Mouse (Mus musculus) ES-Bruce4 (cell line): ENCODE measurements at regions not wholly inside any gene's neighbourhood (a gene's known extent, or its start where the extent isn't known, plus 50 kb on each side); places are given as distances from the start of the nearest gene placed in this dataset.

Experiments used
- H3K27ac ChIP-seq: 2 replicates; pipeline ENCODE4 v1.5.1; 2012; ENCODE audit warnings: low read length, inconsistent platforms; ENCODE audit not compliant: insufficient read depth
- H3K27me3 ChIP-seq: 2 replicates; pipeline ENCODE4 v1.6.1; 2012; ENCODE audit warnings: mild to moderate bottlenecking, low read length, inconsistent platforms; ENCODE audit not compliant: control insufficient read depth, poor library complexity, insufficient read depth, severe bottlenecking
- H3K36me3 ChIP-seq: 2 replicates; pipeline ENCODE4 v1.6.1; 2012; ENCODE audit warnings: inconsistent platforms, mild to moderate bottlenecking, low read length, moderate library complexity; ENCODE audit not compliant: control insufficient read depth, poor library complexity, insufficient read depth, severe bottlenecking
- H3K4me1 ChIP-seq: one replicate; pipeline ENCODE4 v1.8.1; 2011; ENCODE audit warnings: low read length; ENCODE audit not compliant: control insufficient read depth, insufficient read depth
- H3K4me3 ChIP-seq: 2 replicates; pipeline ENCODE4 v1.5.1; 2011; ENCODE audit warnings: low read depth, mild to moderate bottlenecking, low read length
- H3K9ac ChIP-seq: 2 replicates; pipeline ENCODE4 v1.6.1; 2012; ENCODE audit warnings: low read depth, mild to moderate bottlenecking, inconsistent platforms; ENCODE audit not compliant: poor library complexity, severe bottlenecking
- H3K9me3 ChIP-seq: replicated peaks from 2 replicates; pipeline ENCODE4 v1.6.1; 2012; ENCODE audit warnings: mild to moderate bottlenecking, low read length, inconsistent platforms; ENCODE audit not compliant: control insufficient read depth, poor library complexity, insufficient read depth, severe bottlenecking
- CTCF ChIP-seq: IDR thresholded peaks from one replicate; pipeline ENCODE4 v1.8.1; 2011; ENCODE audit warnings: low read depth, low read length
- EP300 ChIP-seq: IDR thresholded peaks from 2 replicates; pipeline ENCODE4 v1.6.1; 2011; ENCODE audit warnings: low read depth, low read length; ENCODE audit not compliant: insufficient read depth
- POLR2A ChIP-seq: IDR thresholded peaks from one replicate; pipeline ENCODE4 v1.8.1; 2011; ENCODE audit warnings: low read length; ENCODE audit not compliant: insufficient read depth

GRCm38 (mm10) chr12:110061961-110062360, 216.9 kb upstream of the Dio3 start:
- no peaks in the 10 kb centered on the region for H3K4me1 ChIP-seq
- H3K4me3 ChIP-seq: no peak overlapping the region
- TF ChIP-seq POLR2A (no peak), EP300 (no peak), CTCF (no peak)
- no peaks in the 10 kb centered on the region for H3K27me3 ChIP-seq
- H3K9me3 ChIP-seq: no peaks in the 10 kb centered on the region
- H3K9ac ChIP-seq: no peak overlapping the region
- H3K36me3 ChIP-seq: no peaks in the 10 kb centered on the region
- no peak overlapping the region for H3K27ac ChIP-seq

GRCm38 (mm10) chr12:110063013-110063412, 215.9 kb upstream of the Dio3 start:
- no peak overlapping the region for H3K4me3 ChIP-seq
- TF ChIP-seq POLR2A (no peak), EP300 (no peak), CTCF (no peak)
- no peaks in the 10 kb centered on the region for H3K4me1 ChIP-seq
- no peak overlapping the region for H3K27ac ChIP-seq
- H3K27me3 ChIP-seq: no peaks in the 10 kb centered on the region
- no peak overlapping the region for H3K9ac ChIP-seq
- H3K36me3 ChIP-seq: no peaks in the 10 kb centered on the region
- no peaks in the 10 kb centered on the region for H3K9me3 ChIP-seq

- TF ChIP-seq POLR2A: no peak
- no peak for TF ChIP-seq EP300
- no peak for TF ChIP-seq CTCF
- Histone ChIP-seq H3K4me3 (no peak overlapping the region), H3K36me3 (no peaks in the 10 kb centered on the region), H3K27ac (no peak overlapping the region), H3K27me3 (no peaks in the 10 kb centered on the region), H3K9ac (no peak overlapping the region), H3K9me3 (peaks cover 10% of the 10 kb centered on the region), H3K4me1 (no peaks in the 10 kb centered on the region)
These were observed 212.4 kb upstream of the Dio3 start for GRCm38 (mm10) chr12:110066361-110066885.

- no peak overlapping the region for H3K4me3 ChIP-seq
- no peak for TF ChIP-seq EP300
- TF ChIP-seq POLR2A: no peak
- TF ChIP-seq CTCF: no peak
- H3K27ac ChIP-seq: no peak overlapping the region
- no peaks in the 10 kb centered on the region for H3K36me3 ChIP-seq
- no peaks in the 10 kb centered on the region for H3K27me3 ChIP-seq
- H3K9ac ChIP-seq: no peak overlapping the region
- H3K4me1 ChIP-seq: no peaks in the 10 kb centered on the region
- peaks cover 10% of the 10 kb centered on the region for H3K9me3 ChIP-seq
These were observed 208.4 kb upstream of the Dio3 start for GRCm38 (mm10) chr12:110070506-110070905.

GRCm38 (mm10) chr12:110071823-110072222, 207.0 kb upstream of the Dio3 start:
- H3K4me1 ChIP-seq: no peaks in the 10 kb centered on the region

GRCm38 (mm10) chr12:110074921-110075320, 203.9 kb upstream of the Dio3 start:
- Histone ChIP-seq H3K27ac (no peak overlapping the region), H3K4me1 (no peaks in the 10 kb centered on the region), H3K27me3 (no peaks in the 10 kb centered on the region), H3K36me3 (no peaks in the 10 kb centered on the region), H3K4me3 (no peak overlapping the region), H3K9ac (no peak overlapping the region), H3K9me3 (no peaks in the 10 kb centered on the region)
- TF ChIP-seq EP300: no peak
- TF ChIP-seq POLR2A: no peak
- TF ChIP-seq CTCF: no peak

More at GRCm38 (mm10) chr12:110071823-110072222, 207.0 kb upstream of the Dio3 start:
- H3K9me3 ChIP-seq: peaks cover 10% of the 10 kb centered on the region
- no peaks in the 10 kb centered on the region for H3K27me3 ChIP-seq
- no peak overlapping the region for H3K4me3 ChIP-seq
- H3K9ac ChIP-seq: no peak overlapping the region
- TF ChIP-seq EP300 (no peak), CTCF (no peak), POLR2A (no peak)
- no peak overlapping the region for H3K27ac ChIP-seq
- H3K36me3 ChIP-seq: no peaks in the 10 kb centered on the region
